Mouse (Mus musculus) brain, adult 2 months (tissue): ENCODE results near the gene Trim8.

Source experiments
- DNase-seq: peaks from one replicate; pipeline ENCODE4 v3.0.0; 2011; ENCODE audit warnings: low read depth, low spot score

The Trim8 gene

DNA sequence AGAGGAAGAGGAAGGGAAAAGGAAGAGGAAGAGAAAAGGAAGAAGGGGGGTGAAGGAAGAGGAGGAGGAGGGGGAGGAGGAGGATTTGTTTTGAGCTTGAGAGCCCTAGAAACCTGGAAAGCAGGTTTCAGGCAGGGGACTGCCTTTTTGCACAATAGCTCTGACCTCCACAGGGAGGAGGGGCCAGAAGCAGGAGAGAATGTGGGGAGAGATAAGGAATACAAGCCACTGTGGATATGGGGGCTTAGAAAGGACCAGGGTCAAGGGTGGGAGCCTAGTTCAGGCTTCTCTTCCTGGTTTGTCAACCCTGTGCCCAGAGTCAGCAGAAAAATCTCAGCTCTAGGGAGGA lies 21.6 kb downstream of the Trim8 start:
- DNase-seq, result no peak

- DNase-seq, result peak; percentile 92
Measured at GRCm38 (mm10) chr19:46523480-46524151, 22.1 kb downstream of the Trim8 start.

DNA sequence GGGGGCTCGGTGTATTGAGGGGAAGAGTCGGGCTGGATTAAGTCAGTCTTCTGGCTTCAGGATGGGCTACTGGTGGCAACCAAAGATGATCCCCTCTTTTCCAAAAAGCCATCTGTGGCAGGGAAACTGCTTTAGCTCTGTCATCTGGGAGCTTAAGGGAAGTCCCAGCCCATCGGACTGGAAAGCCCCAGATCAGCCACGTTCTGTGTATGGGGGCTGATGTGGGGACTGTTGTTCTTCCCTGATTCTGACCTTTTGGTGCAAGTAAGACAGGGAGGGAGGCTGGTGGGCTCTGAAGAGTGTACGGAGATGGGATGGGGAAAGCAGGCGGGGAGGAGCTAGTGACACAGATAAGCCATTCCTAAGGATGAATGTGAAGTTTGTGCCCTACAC lies 22.6 kb downstream of the Trim8 start:
- DNase-seq, result no peak

DNA sequence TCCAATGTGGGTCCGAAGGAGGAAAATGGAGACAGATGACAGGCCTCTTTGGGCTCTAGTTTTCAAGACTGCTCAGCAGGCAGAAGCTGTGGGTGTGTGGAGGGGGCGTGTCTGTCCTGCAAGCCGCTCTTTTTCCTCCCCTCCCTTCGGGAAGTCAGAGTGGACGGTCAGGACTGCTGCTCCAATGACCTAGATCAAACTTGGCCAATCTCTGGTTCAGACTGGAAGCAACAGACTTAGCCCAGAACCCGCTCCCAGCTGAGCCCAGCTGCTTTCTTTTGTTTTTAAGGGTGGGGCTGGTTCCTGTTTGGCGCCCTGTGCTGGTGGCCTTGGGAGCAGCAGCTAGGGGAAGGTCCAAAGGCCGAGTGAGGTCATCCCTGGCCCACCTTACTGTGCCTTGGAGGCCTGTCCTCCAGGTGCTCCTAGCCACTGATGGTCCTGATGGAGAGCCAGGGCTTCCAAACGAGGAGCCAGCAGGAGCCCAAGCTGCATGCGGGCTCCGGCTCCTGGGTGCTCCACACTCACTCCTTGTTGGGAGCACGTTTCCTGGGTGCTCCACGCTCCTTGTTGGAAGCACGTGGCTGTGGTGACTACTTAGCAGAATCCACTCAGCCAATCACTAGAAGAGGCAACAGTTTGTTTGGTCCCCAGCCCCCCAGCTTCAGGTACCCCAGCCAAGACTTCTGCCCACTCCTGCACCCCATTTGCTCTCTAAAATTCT lies 23.3 kb downstream of the Trim8 start:
- peak; percentile 62 for DNase-seq

GRCm38 (mm10) chr19:46525691-46526631 lies 24.5 kb downstream of the Trim8 start:
- no peak for DNase-seq

GRCm38 (mm10) chr19:46527632-46528528 lies 26.4 kb downstream of the Trim8 start:
- no peak for DNase-seq

GRCm38 (mm10) chr19:46528529-46529213 lies 27.2 kb downstream of the Trim8 start:
- DNase-seq, result peak; percentile 88

- DNase-seq, result no peak
Measured at GRCm38 (mm10) chr19:46529601-46530448, 28.3 kb downstream of the Trim8 start.

DNA sequence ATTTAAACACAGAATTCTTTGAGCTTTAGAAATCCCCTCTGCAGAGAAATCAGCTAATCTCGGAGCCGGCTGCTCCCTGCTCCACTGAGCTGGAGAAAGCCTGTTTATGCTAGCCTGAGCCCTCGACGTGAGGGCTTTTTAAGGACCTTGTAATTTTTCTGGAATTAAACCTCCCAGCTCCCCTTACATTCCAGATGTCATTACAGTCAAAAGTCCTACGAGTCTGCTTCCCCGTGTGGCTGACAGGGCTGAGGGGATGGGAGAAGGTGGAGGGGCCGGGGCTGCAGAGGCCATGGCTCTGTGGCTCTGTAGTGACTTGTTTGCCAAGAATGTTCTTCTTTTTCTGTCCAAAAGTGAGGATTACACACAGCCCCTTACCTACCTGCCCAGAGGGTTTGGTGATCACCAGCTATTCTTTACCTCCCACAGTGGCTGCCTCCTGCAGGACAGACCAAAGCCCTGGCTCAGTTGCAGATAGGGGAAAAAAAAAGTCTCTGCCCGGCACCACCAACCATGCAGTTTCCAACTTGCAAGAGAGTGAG lies 29.0 kb downstream of the Trim8 start:
- no peak for DNase-seq

DNA sequence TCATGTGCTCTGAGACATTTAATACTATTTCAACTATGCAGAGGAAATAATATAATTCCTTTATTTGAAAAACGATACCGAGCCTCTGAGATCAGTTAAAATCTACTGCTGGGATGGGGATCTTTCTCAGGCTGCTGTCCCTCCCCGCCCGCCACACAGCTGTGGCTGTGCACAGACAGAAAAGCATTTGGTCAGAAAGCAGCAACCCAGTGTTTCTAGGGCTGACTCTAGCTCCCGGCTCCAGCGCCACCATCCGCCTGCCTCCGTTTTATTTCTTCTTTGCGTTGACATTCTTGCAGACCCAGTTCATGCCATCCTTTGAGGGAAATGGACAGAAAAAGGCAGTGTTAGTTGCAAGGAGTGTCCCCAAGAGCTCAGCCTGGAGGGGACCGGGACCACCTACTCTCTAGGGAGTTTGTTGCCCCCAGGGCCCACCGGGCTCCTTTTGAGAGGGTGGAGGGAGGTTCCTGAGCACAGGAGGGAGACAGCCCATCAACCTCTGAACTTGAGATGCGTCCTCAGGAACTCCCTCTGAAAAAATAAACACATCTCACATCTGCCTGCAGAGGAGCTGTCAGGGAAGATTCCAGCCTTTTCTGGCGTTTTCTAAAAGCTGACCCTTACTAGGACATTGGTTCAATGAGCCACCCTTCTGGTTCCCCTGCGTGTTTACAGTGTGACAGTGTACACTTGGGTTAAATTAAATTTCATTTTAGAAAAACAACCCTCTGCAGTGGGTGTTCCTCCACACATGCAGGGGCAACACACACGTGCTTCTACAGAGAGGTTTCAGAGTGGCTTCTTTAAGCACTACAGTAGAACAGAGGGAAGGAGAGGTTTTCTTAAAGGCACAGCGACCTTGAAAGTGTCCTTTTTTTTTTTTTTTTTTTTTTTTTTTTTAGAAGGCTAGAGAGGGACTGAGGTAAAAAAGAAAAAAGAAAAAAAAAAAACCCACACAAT lies 29.8 kb downstream of the Trim8 start:
- DNase-seq, result peak; percentile 73

GRCm38 (mm10) chr19:46532031-46532688 lies 30.7 kb downstream of the Trim8 start:
- DNase-seq, result no peak

GRCm38 (mm10) chr19:46533066-46533465 lies 31.6 kb downstream of the Trim8 start:
- DNase-seq, result no peak

DNA sequence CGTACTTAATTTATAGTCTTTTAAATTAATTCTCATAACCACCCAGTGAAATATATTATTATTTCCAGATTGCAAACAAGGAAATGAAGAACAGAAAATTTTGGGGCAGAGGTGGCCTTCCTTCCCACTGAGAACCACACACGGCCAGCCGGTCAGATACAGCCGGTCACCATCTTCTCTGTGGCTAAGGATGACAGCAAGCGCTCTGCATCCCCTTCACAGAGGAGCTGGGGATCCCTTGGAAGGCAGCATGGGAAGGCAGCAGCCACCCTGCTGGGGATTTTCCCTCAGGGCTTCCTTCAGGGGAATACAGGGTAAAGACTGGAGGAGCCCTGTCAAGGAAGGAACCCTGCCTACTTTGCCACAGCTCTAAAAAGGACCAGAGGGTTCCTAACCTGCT lies 32.0 kb downstream of the Trim8 start:
- DNase-seq, result no peak

DNA sequence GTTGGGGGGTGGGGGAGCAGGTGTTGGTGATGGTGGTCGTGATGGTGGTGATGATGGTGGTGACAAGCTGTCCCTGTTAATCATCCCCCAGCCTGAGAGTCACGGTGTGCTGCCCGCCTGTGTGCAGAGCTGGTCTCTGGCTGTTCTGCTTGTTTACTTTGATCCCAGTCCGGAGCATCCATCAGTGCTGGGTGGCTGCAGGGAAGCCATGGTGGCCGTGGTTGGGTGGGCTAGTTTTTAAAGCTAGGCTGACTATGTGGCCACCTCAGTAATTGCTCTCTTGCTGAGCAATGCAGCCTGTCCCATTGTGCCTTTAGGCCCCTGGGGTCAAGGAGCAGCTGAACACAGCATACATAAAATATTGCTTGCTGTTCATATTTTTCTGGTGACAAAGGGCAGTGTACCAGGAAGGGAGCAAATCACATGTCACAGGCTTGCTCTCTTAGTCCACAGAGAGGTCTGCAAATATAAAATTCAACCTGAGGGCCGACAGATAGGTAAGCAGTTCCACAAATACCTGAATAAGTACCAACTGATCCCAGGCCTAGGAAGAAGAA lies 33.1 kb downstream of the Trim8 start:
- no peak for DNase-seq

- DNase-seq, result no peak
Measured at GRCm38 (mm10) chr19:46537357-46537756, 35.9 kb downstream of the Trim8 start.

- no peak for DNase-seq
Measured at GRCm38 (mm10) chr19:46538213-46538612, 36.7 kb downstream of the Trim8 start.

DNA sequence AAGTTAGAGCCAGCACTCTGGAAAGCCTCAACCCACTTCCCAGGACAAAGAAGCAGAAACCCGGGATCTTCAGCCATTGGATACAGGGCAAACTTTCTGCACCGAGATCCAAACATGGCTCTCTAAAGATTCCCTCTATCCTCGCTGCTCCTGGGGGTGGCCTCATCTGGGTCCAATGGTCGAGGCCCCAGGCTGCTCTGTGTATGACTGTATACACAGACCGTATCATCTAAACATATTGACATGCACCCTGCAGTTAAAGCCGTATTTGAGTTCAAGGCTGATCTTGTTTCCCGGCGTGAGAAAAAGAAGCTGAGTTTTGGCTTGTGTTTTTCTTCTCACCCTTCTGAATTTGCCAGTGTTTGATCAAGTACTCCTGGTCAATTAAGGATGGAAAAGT lies 41.2 kb downstream of the Trim8 start:
- no peak for DNase-seq
